ENCODE assay signal across 27 mouse cellular contexts in the genomic region with DNA sequence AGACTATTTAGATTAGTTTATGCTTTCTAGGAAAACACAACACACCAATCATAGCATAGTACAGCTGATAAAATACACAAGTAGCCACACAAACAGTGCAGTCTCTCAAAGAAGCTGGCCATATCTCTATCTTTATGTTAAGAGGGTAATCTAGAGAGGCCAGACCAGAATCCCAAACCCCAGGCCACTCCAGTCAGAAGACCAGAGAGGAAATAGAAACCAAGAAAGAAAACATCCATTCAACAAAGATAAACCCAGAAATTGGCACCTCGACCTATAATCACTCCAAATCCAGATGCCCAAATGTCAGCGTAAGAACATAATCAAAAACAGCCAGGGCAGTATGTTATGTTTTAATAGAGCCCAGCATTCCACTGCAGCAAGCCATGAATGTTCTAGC. TPM values are rescaled to one million over a fixed set of nuclear protein-coding genes. Genes with fewer than 3 reads are reported as not detected.
"Had no signal": no experiment of that assay in that cellular context is flagged by ENCODE, and none has a peak within 500 bp of the region (broad histone marks: within the 10 kb centered on the region; RNA-seq: fewer than 3 reads in every experiment).

No protein-coding gene starts in this region.

- H3K4me1 ChIP-seq: hindbrain, embryonic 13.5 days; hindbrain, embryonic 15.5 days; kidney, embryonic 15.5 days; limb, embryonic 13.5 days; limb, embryonic 15.5 days; liver, embryonic 15.5 days had no signal

- H3K27me3 ChIP-seq: heart, embryonic 12.5 days; hindbrain, embryonic 13.5 days; hindbrain, embryonic 15.5 days; kidney, embryonic 15.5 days; limb, embryonic 13.5 days; limb, embryonic 15.5 days; liver, embryonic 15.5 days had no signal

- DNase-seq: gastrocnemius, adult 2 months; gastrocnemius, postnatal 10 days; gastrocnemius, postnatal 25 days; heart, adult 18-20 months; heart, postnatal 10 days; heart, postnatal 4 days; kidney, adult 11 months; kidney, adult 2 months; kidney, adult 9 months; kidney, postnatal 14 days; kidney, postnatal 36 days; layer of hippocampus, adult 9-11 months; layer of hippocampus, postnatal 36 days; left cerebral cortex, postnatal 4 days had no signal

- H3K36me3 ChIP-seq: heart, embryonic 10.5 days; heart, embryonic 12.5 days; hindbrain, embryonic 13.5 days; hindbrain, embryonic 15.5 days; kidney, embryonic 15.5 days; limb, embryonic 13.5 days; limb, embryonic 15.5 days; liver, embryonic 15.5 days had no signal

- H3K4me3 ChIP-seq: gastrocnemius, adult 2 months; heart, embryonic 10.5 days; heart, embryonic 12.5 days; hindbrain, embryonic 13.5 days; hindbrain, embryonic 15.5 days; kidney, embryonic 15.5 days; limb, embryonic 13.5 days; limb, embryonic 15.5 days; liver, embryonic 15.5 days had no signal

- H3K9ac ChIP-seq: heart, embryonic 12.5 days; hindbrain, embryonic 13.5 days; hindbrain, embryonic 15.5 days; kidney, embryonic 15.5 days; limb, embryonic 13.5 days; limb, embryonic 15.5 days; liver, embryonic 15.5 days had no signal

- H3K4me2 ChIP-seq: heart, embryonic 12.5 days; hindbrain, embryonic 13.5 days; hindbrain, embryonic 15.5 days; kidney, embryonic 15.5 days; limb, embryonic 13.5 days; limb, embryonic 15.5 days; liver, embryonic 15.5 days had no signal

- H3K9me3 ChIP-seq: heart, embryonic 10.5 days; hindbrain, embryonic 13.5 days; hindbrain, embryonic 15.5 days; kidney, embryonic 15.5 days; limb, embryonic 13.5 days; limb, embryonic 15.5 days; liver, embryonic 15.5 days had no signal

- ATAC-seq: hindbrain, postnatal 0 days; intestine, embryonic 16.5 days had no signal

- H3K27ac ChIP-seq: gastrocnemius, adult 2 months; heart, embryonic 10.5 days; hindbrain, embryonic 13.5 days; hindbrain, embryonic 15.5 days; hindbrain, postnatal 0 days; kidney, embryonic 15.5 days; kidney, postnatal 0 days; limb, embryonic 13.5 days; limb, embryonic 15.5 days; liver, embryonic 15.5 days had no signal

RNA-seq across cellular contexts. Expression of a gene that starts 41.6 kb away (rescaled TPM):
- polyA plus RNA-seq: hindbrain, embryonic 11.5 days; kidney, postnatal 0 days; limb, embryonic 11.5 days had no signal
